Mouse (Mus musculus): ENCODE data around the gene Abhd4.

DNA sequence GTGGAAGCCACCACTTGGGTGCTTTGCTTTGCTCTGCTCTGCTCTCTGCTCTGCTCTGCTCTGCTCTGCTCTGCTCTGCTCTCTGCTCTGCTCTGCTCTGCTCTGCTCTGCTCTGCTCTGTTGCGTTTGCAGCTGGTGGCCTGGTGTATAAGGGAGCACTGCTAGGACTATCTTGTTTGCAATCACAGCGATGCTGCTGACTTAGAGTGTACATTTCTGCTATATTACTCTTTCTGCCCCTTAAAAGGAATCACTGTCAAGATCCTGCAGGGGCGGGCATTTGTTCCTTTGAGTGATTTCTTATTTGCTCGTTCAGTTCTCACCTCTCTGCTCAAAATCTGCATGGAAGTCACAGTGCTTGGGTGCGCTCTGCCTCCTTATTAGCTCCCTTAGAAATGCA is 44.1 kb upstream of the Abhd4 start:
- TF ChIP-seq CTCF (IDR thresholded peaks at IDR 0.05; ENCODE audit: low read depth, low read length) (no peak), POLR2A (IDR thresholded peaks at IDR 0.05; ENCODE audit: borderline replicate concordance, low read depth, low read length) (no peak)
